Mouse (Mus musculus) spleen, postnatal 4 days (tissue): ENCODE data around the gene Olfr450.

Experiments used
- DNase-seq, 2 experiments: peaks; one replicate each; pipeline ENCODE4 v3.0.0; 2022; ENCODE audit warnings: low spot score in 2 of 2

Gene Olfr450

GRCm38 (mm10) chr6:42811639-42812038, at the start of gene Olfr450:
Gene Olfr450 (plus strand): TSS chr6:42811939.
- DNase-seq, result no peak

GRCm38 (mm10) chr6:42777066-42777465, 34.7 kb upstream of the Olfr450 start:
- no peak for DNase-seq

GRCm38 (mm10) chr6:42784793-42785192, 26.9 kb upstream of the Olfr450 start, which contains the start of gene Olfr452:
Gene Olfr452 (plus strand): TSS chr6:42785093.
- no peak for DNase-seq

- no peak for DNase-seq
These were observed 21.3 kb upstream of the Olfr450 start for GRCm38 (mm10) chr6:42790247-42790948.

- DNase-seq, result no peak
These were observed 20.7 kb upstream of the Olfr450 start for GRCm38 (mm10) chr6:42790949-42791556.

GRCm38 (mm10) chr6:42794982-42795381, 16.8 kb upstream of the Olfr450 start:
- DNase-seq, result no peak

- no peak for DNase-seq
These were observed 22.3 kb downstream of the Olfr450 start, which contains the start of gene Olfr449 for GRCm38 (mm10) chr6:42834084-42834483. Gene Olfr449 (plus strand): TSS chr6:42834384.

GRCm38 (mm10) chr6:42860222-42860819, 48.6 kb downstream of the Olfr450 start:
- no peak for DNase-seq
